ENCODE assay signal across 14 mouse cellular contexts in genomic region chr14:8335947-8336346, GRCm38 (mm10). TPM values are rescaled to one million over a fixed set of nuclear protein-coding genes. Genes with fewer than 3 reads are reported as not detected.
DNase-seq lines count a peak whose midpoint lies in the region; ATAC-seq and TF ChIP-seq lines count a peak whose summit lies in the region.
"Had no signal": no experiment of that assay in that cellular context is flagged by ENCODE, and none has a peak within 500 bp of the region (broad histone marks: within the 10 kb centered on the region; RNA-seq: fewer than 3 reads in every experiment).

No protein-coding gene starts in this region.

- peak overlapping the region; percentile 50; the same call in 1 of the 2 replicates for H3K27ac ChIP-seq in heart, embryonic 10.5 days
- no peak overlapping the region for H3K27ac ChIP-seq in liver, postnatal 0 days (ENCODE audit: low read depth)
- H3K27ac ChIP-seq in embryonic facial prominence, embryonic 12.5 days: peak overlapping the region; percentile 83
- H3K27ac ChIP-seq in neural tube, embryonic 13.5 days (replicated peaks): peak overlapping the region; percentile 29; the same call in 1 of the 2 replicates
- H3K27ac ChIP-seq: hindbrain, embryonic 15.5 days; midbrain, embryonic 13.5 days had no signal

- no peaks in the 10 kb centered on the region for H3K4me1 ChIP-seq in heart, embryonic 10.5 days
- H3K4me1 ChIP-seq in liver, postnatal 0 days (ENCODE audit: insufficient read depth): no peaks in the 10 kb centered on the region
- peaks cover 14% of the 10 kb centered on the region for H3K4me1 ChIP-seq in embryonic facial prominence, embryonic 12.5 days
- H3K4me1 ChIP-seq in neural tube, embryonic 13.5 days (replicated peaks): peaks cover 7% of the 10 kb centered on the region
- H3K4me1 ChIP-seq: hindbrain, embryonic 15.5 days; midbrain, embryonic 13.5 days had no signal

- no peak for ATAC-seq in liver, postnatal 0 days
- ATAC-seq in embryonic facial prominence, embryonic 12.5 days (ENCODE audit: insufficient number of reproducible peaks, insufficient read depth, low FRiP score, low TSS enrichment): peak; percentile 73
- peak; percentile 60; the same call in 1 of the 2 replicates for ATAC-seq in neural tube, embryonic 13.5 days (ENCODE audit: low read depth)
- ATAC-seq: midbrain, embryonic 13.5 days had no signal

- no peak for TF ChIP-seq CTCF in liver, postnatal 0 days (IDR thresholded peaks at IDR 0.05; ENCODE audit: low read depth)

- H3K4me3 ChIP-seq in heart, embryonic 10.5 days: no peak overlapping the region
- H3K4me3 ChIP-seq in liver, postnatal 0 days (ENCODE audit: low read depth, low read length): no peak overlapping the region
- H3K4me3 ChIP-seq in embryonic facial prominence, embryonic 12.5 days: no peak overlapping the region
- no peak overlapping the region for H3K4me3 ChIP-seq in neural tube, embryonic 13.5 days
- H3K4me3 ChIP-seq: hindbrain, embryonic 15.5 days; midbrain, embryonic 13.5 days had no signal

- H3K9me3 ChIP-seq in heart, embryonic 10.5 days: no peaks in the 10 kb centered on the region
- H3K9me3 ChIP-seq in liver, postnatal 0 days (ENCODE audit: low read length): no peaks in the 10 kb centered on the region
- no peaks in the 10 kb centered on the region for H3K9me3 ChIP-seq in embryonic facial prominence, embryonic 12.5 days
- no peaks in the 10 kb centered on the region; the same call in 1 of the 2 replicates for H3K9me3 ChIP-seq in neural tube, embryonic 13.5 days
- H3K9me3 ChIP-seq: hindbrain, embryonic 15.5 days; midbrain, embryonic 13.5 days had no signal

- no peak overlapping the region for H3K4me2 ChIP-seq in liver, postnatal 0 days (ENCODE audit: low read depth, low read length)
- H3K4me2 ChIP-seq in embryonic facial prominence, embryonic 12.5 days (replicated peaks): no peak overlapping the region
- H3K4me2 ChIP-seq in neural tube, embryonic 13.5 days: no peak overlapping the region
- H3K4me2 ChIP-seq: hindbrain, embryonic 15.5 days; midbrain, embryonic 13.5 days had no signal

- H3K9ac ChIP-seq in liver, postnatal 0 days (replicated peaks): no peak overlapping the region
- H3K9ac ChIP-seq in embryonic facial prominence, embryonic 12.5 days: no peak overlapping the region
- no peak overlapping the region for H3K9ac ChIP-seq in neural tube, embryonic 13.5 days
- H3K9ac ChIP-seq: hindbrain, embryonic 15.5 days; midbrain, embryonic 13.5 days had no signal

- 53% methylated on average over 10 of the region's 10 CpGs for WGBS in heart, embryonic 10.5 days
- 68% methylated on average over 10 of the region's 10 CpGs for WGBS in liver, postnatal 0 days (ENCODE audit: insufficient replicate concordance)
- WGBS in embryonic facial prominence, embryonic 12.5 days: 9% methylated on average over 10 of the region's 10 CpGs
- 17% methylated on average over 10 of the region's 10 CpGs for WGBS in neural tube, embryonic 13.5 days

- TF ChIP-seq EP300 in liver, postnatal 0 days (IDR thresholded peaks at IDR 0.05; ENCODE audit: low read depth): no peak

- no peaks in the 10 kb centered on the region for H3K36me3 ChIP-seq in heart, embryonic 10.5 days
- H3K36me3 ChIP-seq in liver, postnatal 0 days (replicated peaks; ENCODE audit: insufficient read depth, low read length): no peaks in the 10 kb centered on the region
- H3K36me3 ChIP-seq in embryonic facial prominence, embryonic 12.5 days: no peaks in the 10 kb centered on the region
- no peaks in the 10 kb centered on the region for H3K36me3 ChIP-seq in neural tube, embryonic 13.5 days
- H3K36me3 ChIP-seq: hindbrain, embryonic 15.5 days; midbrain, embryonic 13.5 days had no signal

- no peak for DNase-seq in heart, embryonic 10.5 days (ENCODE audit: low spot score)
- no peak for DNase-seq in heart, postnatal 10 days
- peak; percentile 23 for DNase-seq in liver
- no peak for DNase-seq in liver, postnatal 0 days
- DNase-seq in left cerebral cortex, adult 11 months (ENCODE audit: low spot score): no peak
- DNase-seq in spleen, postnatal 4 days (ENCODE audit: low spot score in 2 of 2): no peak
- DNase-seq: B cell, adult 2 months; gastrocnemius, postnatal 10 days had no signal

- no peaks in the 10 kb centered on the region; the same call in 1 of the 2 replicates for H3K27me3 ChIP-seq in heart, embryonic 10.5 days (ENCODE audit: insufficient read depth, poor library complexity, severe bottlenecking)
- H3K27me3 ChIP-seq in liver, postnatal 0 days (ENCODE audit: insufficient read depth, low read length): no peaks in the 10 kb centered on the region
- no peaks in the 10 kb centered on the region for H3K27me3 ChIP-seq in embryonic facial prominence, embryonic 12.5 days
- H3K27me3 ChIP-seq in neural tube, embryonic 13.5 days: no peaks in the 10 kb centered on the region
- H3K27me3 ChIP-seq: hindbrain, embryonic 15.5 days; midbrain, embryonic 13.5 days had no signal

- intact Hi-C loops in heart, postnatal 10 days (cut with DNase I): no loop called here

RNA-seq across cellular contexts. Expression of gene Fam107a, which starts 18.1 kb away (rescaled TPM):
- polyA plus RNA-seq in heart, embryonic 10.5 days (2016; fragmentation: Nextera tagmentation; extraction: Ambion mirVana): 0.18 and 0.35 TPM in 2 replicates
- 10 to 100 TPM in 1 of 2 experiments, 1 to 10 TPM in 1; 2.7 to 11.2 TPM for total RNA-seq in heart, postnatal 10 days (2021)
- not detected in 2 replicates for polyA plus RNA-seq in liver, postnatal 0 days (2015; fragmentation: Nextera tagmentation; extraction: Ambion mirVana)
- polyA plus RNA-seq in embryonic facial prominence, embryonic 12.5 days (2016; fragmentation: Nextera tagmentation; extraction: Ambion mirVana): 1.9 and 2.2 TPM in 2 replicates
- 0.84 and 0.91 TPM in 2 replicates for polyA plus RNA-seq in neural tube, embryonic 13.5 days (2015; fragmentation: Nextera tagmentation; extraction: Ambion mirVana)

RNA-seq across cellular contexts. Expression of gene Oit1, which starts 42.6 kb away (rescaled TPM):
- polyA plus RNA-seq in heart, embryonic 10.5 days (2016; fragmentation: Nextera tagmentation; extraction: Ambion mirVana): not detected in 2 replicates
- not detected for total RNA-seq in heart, postnatal 10 days (2021)
- not detected in 2 replicates for polyA plus RNA-seq in liver, postnatal 0 days (2015; fragmentation: Nextera tagmentation; extraction: Ambion mirVana)
- 0.26 and 0.36 TPM in 2 replicates for polyA plus RNA-seq in embryonic facial prominence, embryonic 12.5 days (2016; fragmentation: Nextera tagmentation; extraction: Ambion mirVana)
- polyA plus RNA-seq in neural tube, embryonic 13.5 days (2015; fragmentation: Nextera tagmentation; extraction: Ambion mirVana): not detected in 2 replicates
- total RNA-seq: adrenal gland, adult 18-20 months; gastrocnemius, postnatal 10 days; layer of hippocampus, postnatal 25 days had no signal
- polyA plus RNA-seq: hindbrain, embryonic 15.5 days; midbrain, embryonic 13.5 days had no signal
